Mouse (Mus musculus): Measurements from ENCODE around the gene Gm973. TPM values are rescaled to one million over a fixed set of nuclear protein-coding genes. Genes with fewer than 3 reads are reported as not detected.

Gm973 gene
- polyA plus RNA-seq, 1 experiment from 2014 or later, result 11.5 TPM

- no peak overlapping the region for H3K27ac ChIP-seq (ENCODE audit: low read depth, low read length)
- ATAC-seq, result no peak
- 94% methylated on average over 6 of the region's 6 CpGs for WGBS
These were observed 11.2 kb downstream of the Gm973 start for GRCm38 (mm10) chr1:59527219-59527618.

GRCm38 (mm10) chr1:59534976-59535810, 19.1 kb downstream of the Gm973 start:
- Histone ChIP-seq H3K4me1 (ENCODE audit: control insufficient read depth, insufficient read depth, low read depth, low read length) (peaks cover 5% of the 10 kb centered on the region; the same call in 1 of the 2 replicates), H3K4me3 (ENCODE audit: low read length) (no peak overlapping the region), H3K9ac (ENCODE audit: low read depth, low read length) (peak overlapping the region; percentile 31; the same call in 1 of the 2 replicates), H3K36me3 (ENCODE audit: control insufficient read depth, insufficient read depth, low read length) (no peaks in the 10 kb centered on the region), H3K27me3 (replicated peaks; ENCODE audit: control insufficient read depth, insufficient read depth, low read length) (no peaks in the 10 kb centered on the region), H3K27ac (ENCODE audit: low read depth, low read length) (peak overlapping the region; percentile 51; the same call in 1 of the 2 replicates), H3K9me3 (ENCODE audit: control insufficient read depth, low read length) (no peaks in the 10 kb centered on the region), H3K4me2 (ENCODE audit: low read length) (no peak overlapping the region)
- ATAC-seq, result peak; percentile 90
- 25% methylated on average over 5 of the region's 5 CpGs for WGBS

More at GRCm38 (mm10) chr1:59527219-59527618, 11.2 kb downstream of the Gm973 start:
- peaks cover 3% of the 10 kb centered on the region for H3K4me1 ChIP-seq (ENCODE audit: control insufficient read depth, insufficient read depth, low read depth, low read length)
- no peak overlapping the region for H3K4me3 ChIP-seq (ENCODE audit: low read length)
- H3K27me3 ChIP-seq (replicated peaks; ENCODE audit: control insufficient read depth, insufficient read depth, low read length), result no peaks in the 10 kb centered on the region
- no peak overlapping the region for H3K4me2 ChIP-seq (ENCODE audit: low read length)
- no peaks in the 10 kb centered on the region for H3K36me3 ChIP-seq (ENCODE audit: control insufficient read depth, insufficient read depth, low read length)
- H3K9ac ChIP-seq (ENCODE audit: low read depth, low read length), result no peak overlapping the region
- no peaks in the 10 kb centered on the region for H3K9me3 ChIP-seq (ENCODE audit: control insufficient read depth, low read length)

GRCm38 (mm10) chr1:59538381-59538780, 22.3 kb downstream of the Gm973 start:
- Histone ChIP-seq H3K4me3 (ENCODE audit: low read length) (no peak overlapping the region), H3K27ac (ENCODE audit: low read depth, low read length) (no peak overlapping the region), H3K4me1 (ENCODE audit: control insufficient read depth, insufficient read depth, low read depth, low read length) (peaks cover 5% of the 10 kb centered on the region; the same call in 1 of the 2 replicates), H3K9ac (ENCODE audit: low read depth, low read length) (no peak overlapping the region), H3K4me2 (ENCODE audit: low read length) (no peak overlapping the region), H3K27me3 (replicated peaks; ENCODE audit: control insufficient read depth, insufficient read depth, low read length) (no peaks in the 10 kb centered on the region), H3K9me3 (ENCODE audit: control insufficient read depth, low read length) (no peaks in the 10 kb centered on the region), H3K36me3 (ENCODE audit: control insufficient read depth, insufficient read depth, low read length) (no peaks in the 10 kb centered on the region)
- WGBS, result 77% methylated on average over 5 of the region's 5 CpGs
- no peak for ATAC-seq

- Histone ChIP-seq H3K27ac (ENCODE audit: low read depth, low read length) (no peak overlapping the region), H3K9ac (ENCODE audit: low read depth, low read length) (no peak overlapping the region), H3K9me3 (ENCODE audit: control insufficient read depth, low read length) (no peaks in the 10 kb centered on the region), H3K4me1 (ENCODE audit: control insufficient read depth, insufficient read depth, low read depth, low read length) (no peaks in the 10 kb centered on the region), H3K4me3 (ENCODE audit: low read length) (no peak overlapping the region), H3K36me3 (ENCODE audit: control insufficient read depth, insufficient read depth, low read length) (no peaks in the 10 kb centered on the region), H3K4me2 (ENCODE audit: low read length) (no peak overlapping the region), H3K27me3 (replicated peaks; ENCODE audit: control insufficient read depth, insufficient read depth, low read length) (no peaks in the 10 kb centered on the region)
- ATAC-seq, result no peak
- WGBS, result 58% methylated on average over 19 of the region's 19 CpGs
These were observed 24.6 kb downstream of the Gm973 start for GRCm38 (mm10) chr1:59540537-59541148.

- no peak overlapping the region for H3K4me3 ChIP-seq (ENCODE audit: low read length)
- H3K36me3 ChIP-seq (ENCODE audit: control insufficient read depth, insufficient read depth, low read length), result no peaks in the 10 kb centered on the region
- H3K27ac ChIP-seq (ENCODE audit: low read depth, low read length), result no peak overlapping the region
- no peaks in the 10 kb centered on the region for H3K27me3 ChIP-seq (replicated peaks; ENCODE audit: control insufficient read depth, insufficient read depth, low read length)
- no peak overlapping the region for H3K4me2 ChIP-seq (ENCODE audit: low read length)
- WGBS, result 83% methylated on average over 16 of the region's 16 CpGs
- H3K4me1 ChIP-seq (ENCODE audit: control insufficient read depth, insufficient read depth, low read depth, low read length), result no peaks in the 10 kb centered on the region
- no peak for ATAC-seq
- no peak overlapping the region for H3K9ac ChIP-seq (ENCODE audit: low read depth, low read length)
- no peaks in the 10 kb centered on the region for H3K9me3 ChIP-seq (ENCODE audit: control insufficient read depth, low read length)
These were observed 25.4 kb downstream of the Gm973 start for GRCm38 (mm10) chr1:59541271-59542020.

GRCm38 (mm10) chr1:59542231-59542630, 26.2 kb downstream of the Gm973 start:
- H3K9ac ChIP-seq (ENCODE audit: low read depth, low read length), result no peak overlapping the region
- no peak for ATAC-seq
- H3K4me1 ChIP-seq (ENCODE audit: control insufficient read depth, insufficient read depth, low read depth, low read length), result no peaks in the 10 kb centered on the region
- 78% methylated on average over 6 of the region's 6 CpGs for WGBS
- H3K27ac ChIP-seq (ENCODE audit: low read depth, low read length), result no peak overlapping the region
- no peaks in the 10 kb centered on the region for H3K27me3 ChIP-seq (replicated peaks; ENCODE audit: control insufficient read depth, insufficient read depth, low read length)
- no peaks in the 10 kb centered on the region for H3K36me3 ChIP-seq (ENCODE audit: control insufficient read depth, insufficient read depth, low read length)
- H3K4me3 ChIP-seq (ENCODE audit: low read length), result no peak overlapping the region
- H3K9me3 ChIP-seq (ENCODE audit: control insufficient read depth, low read length), result no peaks in the 10 kb centered on the region
- H3K4me2 ChIP-seq (ENCODE audit: low read length), result no peak overlapping the region

- WGBS, result 88% methylated on average over 8 of the region's 8 CpGs
- ATAC-seq, result no peak
These were observed 27.8 kb downstream of the Gm973 start for GRCm38 (mm10) chr1:59543911-59544310.

GRCm38 (mm10) chr1:59548486-59548885, 32.4 kb downstream of the Gm973 start:
- 72% methylated on average over 5 of the region's 5 CpGs for WGBS
- H3K9me3 ChIP-seq (ENCODE audit: control insufficient read depth, low read length), result no peaks in the 10 kb centered on the region
- no peak overlapping the region for H3K4me2 ChIP-seq (ENCODE audit: low read length)

More at GRCm38 (mm10) chr1:59543911-59544310, 27.8 kb downstream of the Gm973 start:
- Histone ChIP-seq H3K27me3 (replicated peaks; ENCODE audit: control insufficient read depth, insufficient read depth, low read length) (no peaks in the 10 kb centered on the region), H3K4me3 (ENCODE audit: low read length) (no peak overlapping the region), H3K9me3 (ENCODE audit: control insufficient read depth, low read length) (no peaks in the 10 kb centered on the region), H3K4me1 (ENCODE audit: control insufficient read depth, insufficient read depth, low read depth, low read length) (no peaks in the 10 kb centered on the region), H3K27ac (ENCODE audit: low read depth, low read length) (no peak overlapping the region), H3K4me2 (ENCODE audit: low read length) (no peak overlapping the region), H3K9ac (ENCODE audit: low read depth, low read length) (no peak overlapping the region), H3K36me3 (ENCODE audit: control insufficient read depth, insufficient read depth, low read length) (no peaks in the 10 kb centered on the region)

More at GRCm38 (mm10) chr1:59548486-59548885, 32.4 kb downstream of the Gm973 start:
- Histone ChIP-seq H3K27ac (ENCODE audit: low read depth, low read length) (no peak overlapping the region), H3K9ac (ENCODE audit: low read depth, low read length) (no peak overlapping the region), H3K36me3 (ENCODE audit: control insufficient read depth, insufficient read depth, low read length) (no peaks in the 10 kb centered on the region), H3K27me3 (replicated peaks; ENCODE audit: control insufficient read depth, insufficient read depth, low read length) (no peaks in the 10 kb centered on the region), H3K4me3 (ENCODE audit: low read length) (no peak overlapping the region), H3K4me1 (ENCODE audit: control insufficient read depth, insufficient read depth, low read depth, low read length) (no peaks in the 10 kb centered on the region)
- ATAC-seq, result no peak
